Mouse (Mus musculus): ENCODE measurements around the gene Zbtb32.

The Zbtb32 gene

DNA sequence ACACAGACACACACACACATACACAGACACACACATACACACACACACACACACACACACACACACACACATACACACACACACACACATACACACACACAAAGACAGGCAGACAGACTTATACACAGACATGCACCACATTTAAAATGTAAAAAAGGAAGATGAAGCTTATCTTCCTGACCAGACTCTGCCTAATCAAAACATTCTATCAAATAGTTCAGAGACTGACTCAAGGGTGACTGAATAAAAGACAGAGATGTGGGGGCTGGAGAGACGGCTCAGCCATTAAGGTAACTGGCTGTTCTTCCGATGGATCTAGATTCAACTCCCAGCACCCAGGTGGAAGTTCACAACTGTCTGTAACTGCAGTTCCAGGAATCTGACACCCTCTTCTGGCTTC lies 54.4 kb downstream of the Zbtb32 start:
- DNase-seq (ENCODE audit: low read depth, low spot score), result no peak

DNA sequence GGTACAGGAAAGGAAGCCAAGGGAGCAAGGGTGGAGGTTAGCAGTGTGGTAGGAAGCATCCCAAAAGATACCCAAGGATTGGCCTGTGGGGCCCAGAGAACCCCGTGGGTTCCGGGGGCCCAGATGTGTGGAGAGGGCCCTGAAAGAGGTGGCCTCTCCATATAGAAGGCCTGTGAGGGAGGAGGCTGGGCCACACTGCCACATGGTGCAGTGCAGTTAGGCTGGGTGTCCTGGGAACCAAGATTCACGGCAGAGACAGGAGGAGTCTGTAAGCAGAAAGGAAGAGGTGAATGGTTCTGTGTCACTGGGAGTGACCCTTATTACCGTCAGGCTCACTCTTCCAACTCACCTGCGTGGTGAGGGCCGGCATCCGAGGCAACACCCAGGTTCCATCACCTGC lies 58.1 kb downstream of the Zbtb32 start:
- no peak for DNase-seq (ENCODE audit: low read depth, low spot score)

Measured in skeletal muscle tissue, adult 2 months (tissue).